Mouse (Mus musculus) ovary, adult 2 months (tissue): ENCODE results near the gene Olfr582. TPM values are rescaled to one million over a fixed set of nuclear protein-coding genes. Genes with fewer than 3 reads are reported as not detected.

Experiments
- polyA plus RNA-seq: library from polyadenylated mRNA; depleted of rRNA; stranded (reverse); fragments of >200 nt; gene quantifications from 2 replicates; pipeline ENCODE4 v1.2.3, GENCODE M21; 2012; rRNA removed

The Olfr582 gene
- polyA plus RNA-seq: not detected in 2 replicates

GRCm38 (mm10) chr7:103037724-103038123 lies at the start of gene Olfr582:
Gene Olfr582, plus strand, starts transcription at chr7:103038024.

GRCm38 (mm10) chr7:102989224-102989623 lies 48.6 kb upstream of the Olfr582 start, which contains the start of gene Olfr578:
Gene Olfr578, minus strand, starts transcription at chr7:102989324.

DNA sequence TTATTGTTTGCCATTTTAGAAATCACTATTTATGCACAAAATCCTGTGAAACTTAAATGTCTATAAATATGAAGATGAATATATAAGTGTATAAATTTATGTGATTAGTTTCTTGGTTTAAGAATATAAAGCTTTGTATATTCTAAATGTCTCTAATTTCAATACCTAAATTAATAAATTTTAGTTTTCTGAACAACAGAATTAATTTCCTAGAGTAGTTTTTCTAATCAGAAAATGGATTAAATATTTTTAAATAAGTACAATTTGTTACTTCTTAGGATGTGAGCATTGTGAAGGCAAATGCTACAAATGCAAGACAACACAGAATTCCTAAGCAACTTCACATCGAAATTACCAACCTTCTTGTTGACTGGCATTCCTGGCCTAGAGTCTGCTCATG lies 13.2 kb downstream of the Olfr582 start, which contains the start of gene Olfr583:
Olfr583 (plus strand) TSS at position 301 of the 400 bp plus-strand sequence.

DNA sequence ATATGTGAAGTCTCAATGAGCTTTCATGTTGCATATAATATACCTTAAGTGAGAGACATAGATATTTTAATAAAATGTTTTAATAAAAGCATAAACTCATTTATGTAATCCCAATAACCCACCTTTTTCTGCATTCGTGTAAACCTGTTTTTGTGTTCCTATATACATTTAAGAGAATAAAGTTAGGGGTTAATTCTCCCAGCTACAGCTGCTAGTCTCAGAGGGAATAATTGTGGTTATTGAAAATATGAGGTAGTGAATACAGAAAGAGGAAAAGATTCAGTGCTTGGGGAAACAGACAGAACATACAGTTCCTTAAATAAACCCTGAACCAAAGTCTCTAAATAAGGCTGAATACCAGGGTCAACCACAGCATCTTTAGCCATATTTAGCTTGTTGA lies 43.8 kb downstream of the Olfr582 start, which contains the start of gene Olfr584:
Olfr584 (plus strand) TSS at position 301 of the 400 bp plus-strand sequence.

Other genes with a start within 250 kb of the Olfr582 start
- gene Olfr564, start 234.5 kb upstream of the Olfr582 start, polyA plus RNA-seq: not detected in 2 replicates
- gene Olfr566, start 179.3 kb upstream of the Olfr582 start, polyA plus RNA-seq: not detected in 2 replicates
- not detected in 2 replicates for gene Olfr568, start 160.9 kb upstream of the Olfr582 start, polyA plus RNA-seq
- not detected in 2 replicates for gene Olfr569, start 147.1 kb upstream of the Olfr582 start, polyA plus RNA-seq
- gene Olfr570, start 143.4 kb upstream of the Olfr582 start, polyA plus RNA-seq: not detected in 2 replicates
- gene Olfr571, start 120.5 kb upstream of the Olfr582 start, polyA plus RNA-seq: not detected in 2 replicates
- gene Olfr572, start 113.6 kb upstream of the Olfr582 start, polyA plus RNA-seq: not detected in 2 replicates
- gene Olfr573-ps1, start 95.4 kb upstream of the Olfr582 start, polyA plus RNA-seq: not detected in 2 replicates
- not detected in 2 replicates for gene Olfr574, start 89.6 kb upstream of the Olfr582 start, polyA plus RNA-seq
- not detected in 2 replicates for gene Olfr575, start 79.2 kb upstream of the Olfr582 start, polyA plus RNA-seq
- not detected in 2 replicates for gene Olfr576, start 75.4 kb upstream of the Olfr582 start, polyA plus RNA-seq
- not detected in 2 replicates for gene Olfr577, start 62.1 kb upstream of the Olfr582 start, polyA plus RNA-seq
- gene Olfr578, start 48.7 kb upstream of the Olfr582 start, polyA plus RNA-seq: not detected in 2 replicates
- not detected in 2 replicates for gene Olfr583, start 13.3 kb downstream of the Olfr582 start, polyA plus RNA-seq
- not detected in 2 replicates for gene Olfr584, start 43.9 kb downstream of the Olfr582 start, polyA plus RNA-seq
- gene Olfr585, start 59.7 kb downstream of the Olfr582 start, polyA plus RNA-seq: not detected in 2 replicates
- gene Olfr586, start 87.6 kb downstream of the Olfr582 start, polyA plus RNA-seq: not detected in 2 replicates
- gene Olfr588-ps1, start 102.9 kb downstream of the Olfr582 start, polyA plus RNA-seq: not detected in 2 replicates
- not detected in 2 replicates for gene Olfr589, start 118.3 kb downstream of the Olfr582 start, polyA plus RNA-seq
- gene Olfr591, start 140.3 kb downstream of the Olfr582 start, polyA plus RNA-seq: not detected in 2 replicates
- not detected in 2 replicates for gene Olfr592, start 146.8 kb downstream of the Olfr582 start, polyA plus RNA-seq
- gene Olfr593, start 173.8 kb downstream of the Olfr582 start, polyA plus RNA-seq: not detected in 2 replicates
- not detected in 2 replicates for gene Olfr594, start 179.0 kb downstream of the Olfr582 start, polyA plus RNA-seq
- not detected in 2 replicates for gene Usp17ld, start 214.5 kb downstream of the Olfr582 start, polyA plus RNA-seq